Mouse (Mus musculus) small intestine, adult 2 months (tissue): ENCODE results near the gene Ap2a1. TPM values are rescaled to one million over a fixed set of nuclear protein-coding genes. Genes with fewer than 3 reads are reported as not detected.

Experiments
- H3K27ac ChIP-seq: fragments of 200-500 bp; 2 replicates; pipeline ENCODE4 v1.5.1; 2012; ENCODE audit warnings: low read depth, low read length, control low read depth, inconsistent platforms; ENCODE audit not compliant: insufficient read depth
- H3K27me3 ChIP-seq: fragments of 200-500 bp; 2 replicates; pipeline ENCODE4 v1.6.1; 2012; ENCODE audit warnings: mild to moderate bottlenecking, moderate library complexity, low read length, inconsistent platforms; ENCODE audit not compliant: control insufficient read depth, insufficient read depth
- H3K36me3 ChIP-seq: fragments of 200-500 bp; 2 replicates; pipeline ENCODE4 v1.6.1; 2012; ENCODE audit warnings: mild to moderate bottlenecking, low read length, control low read depth, inconsistent platforms; ENCODE audit not compliant: control insufficient read depth, insufficient read depth
- H3K4me1 ChIP-seq: fragments of 200-500 bp; 2 replicates; pipeline ENCODE4 v1.6.1; 2012; ENCODE audit warnings: low read length, inconsistent platforms, mixed read lengths; ENCODE audit not compliant: control insufficient read depth, insufficient read depth, insufficient read length
- H3K4me3 ChIP-seq: fragments of 200-500 bp; 2 replicates; pipeline ENCODE4 v1.5.1; 2012; ENCODE audit warnings: low read depth, mild to moderate bottlenecking, control low read depth, inconsistent platforms, low read length, moderate library complexity
- CTCF ChIP-seq: fragments of 200-500 bp; IDR thresholded peaks from 2 replicates; pipeline ENCODE4 v1.5.1; 2012; ENCODE audit warnings: low read depth, mild to moderate bottlenecking, control low read depth, inconsistent platforms, low read length, moderate library complexity, mixed read lengths; ENCODE audit not compliant: insufficient replicate concordance, insufficient read length; ENCODE audit errors: extremely low read depth
- POLR2A ChIP-seq: fragments of 200-500 bp; IDR thresholded peaks from 2 replicates; pipeline ENCODE4 v1.6.1; 2012; ENCODE audit warnings: low read depth, mild to moderate bottlenecking, control low read depth, inconsistent platforms, low read length, moderate library complexity
- WGBS: fragments of 180-500 bp; shearing (Covaris S2); methylation state at CpG from one replicate; pipeline ENCODE4 v1.1.7; 2018; 5-methylcytosine and 5-hydroxymethylcytosine counted together
- polyA plus RNA-seq: library from polyadenylated mRNA; depleted of rRNA; stranded (reverse); fragments of >200 nt; gene quantifications from 2 replicates; pipeline ENCODE4 v1.2.3, GENCODE M21; 2012

Gene Ap2a1
- polyA plus RNA-seq, 1 experiment = 85.2 TPM

DNA sequence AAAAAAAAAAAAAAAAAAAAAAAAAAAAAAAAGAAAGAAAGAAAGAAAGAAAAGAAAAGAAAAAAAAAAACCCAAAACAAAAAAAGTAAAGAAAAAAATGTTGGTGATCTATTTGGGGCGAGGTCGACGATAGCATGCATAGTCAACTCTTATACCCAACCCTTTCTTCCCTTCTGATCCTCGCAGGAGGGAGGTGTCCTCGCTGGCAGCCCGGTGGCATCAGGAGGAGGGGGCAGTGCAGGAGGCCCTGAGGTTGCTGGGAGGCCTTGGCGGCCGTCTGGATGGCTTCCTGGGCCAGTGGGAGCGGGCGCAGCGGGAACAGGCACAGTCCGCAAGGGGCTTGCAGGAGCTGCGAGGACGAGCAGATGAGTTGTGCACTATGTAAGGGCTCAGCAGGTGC lies 24.3 kb upstream of the Ap2a1 start:
- H3K27me3 ChIP-seq = no peaks in the 10 kb centered on the region
- no peak overlapping the region for H3K4me3 ChIP-seq
- no peaks in the 10 kb centered on the region for H3K36me3 ChIP-seq
- TF ChIP-seq CTCF = no peak
- WGBS = 78% methylated on average over 14 of the region's 14 CpGs
- no peaks in the 10 kb centered on the region for H3K4me1 ChIP-seq
- H3K27ac ChIP-seq = no peak overlapping the region

DNA sequence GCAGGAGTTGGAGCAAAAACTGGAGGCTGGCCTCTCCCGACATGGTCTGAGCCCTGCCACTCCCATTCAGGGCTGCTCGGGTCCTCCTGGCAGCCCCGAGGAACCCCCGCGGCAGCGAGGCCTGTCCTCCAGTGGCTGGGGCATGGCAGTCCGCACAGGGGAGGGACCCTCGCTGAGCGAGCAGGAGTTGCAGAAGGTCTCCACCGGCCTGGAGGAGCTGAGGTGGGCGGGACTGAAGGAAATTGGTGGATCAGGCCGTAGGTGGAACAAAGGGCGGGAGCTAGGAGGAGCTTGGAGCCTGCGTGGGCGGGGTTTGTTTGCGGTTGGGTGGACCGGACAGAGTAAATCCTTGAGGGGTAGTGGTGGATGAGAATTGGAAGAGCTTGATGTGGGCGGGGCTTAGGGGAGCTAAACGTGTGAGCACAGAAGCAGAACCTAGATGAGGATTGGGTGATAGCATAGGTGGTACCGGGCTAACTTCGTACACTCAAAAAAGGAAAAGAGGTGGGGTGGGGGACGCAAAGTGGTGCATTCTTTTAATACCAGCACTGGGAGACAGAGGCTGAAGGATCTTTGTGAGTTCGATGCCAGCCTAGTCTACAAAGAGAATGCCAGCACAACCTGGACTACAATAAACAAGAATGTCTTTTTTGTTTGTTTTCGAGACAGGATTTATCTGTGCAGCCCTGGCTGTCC lies 23.5 kb upstream of the Ap2a1 start:
- Histone ChIP-seq H3K36me3 (no peaks in the 10 kb centered on the region), H3K27me3 (no peaks in the 10 kb centered on the region), H3K27ac (peak overlapping the region; percentile 15; the same call in 1 of the 2 replicates), H3K4me1 (no peaks in the 10 kb centered on the region), H3K4me3 (peak overlapping the region; percentile 66)
- 5% methylated on average over 24 of the region's 24 CpGs for WGBS
- TF ChIP-seq POLR2A (no peak), CTCF (no peak)

GRCm38 (mm10) chr7:44951960-44952359 lies 22.7 kb upstream of the Ap2a1 start:
- TF ChIP-seq POLR2A (no peak), CTCF (no peak)
- Histone ChIP-seq H3K27me3 (no peaks in the 10 kb centered on the region), H3K4me3 (peak overlapping the region; percentile 66), H3K36me3 (no peaks in the 10 kb centered on the region), H3K4me1 (no peaks in the 10 kb centered on the region), H3K27ac (peak overlapping the region; percentile 15; the same call in 1 of the 2 replicates)
- WGBS = 1% methylated on average over 10 of the region's 10 CpGs

DNA sequence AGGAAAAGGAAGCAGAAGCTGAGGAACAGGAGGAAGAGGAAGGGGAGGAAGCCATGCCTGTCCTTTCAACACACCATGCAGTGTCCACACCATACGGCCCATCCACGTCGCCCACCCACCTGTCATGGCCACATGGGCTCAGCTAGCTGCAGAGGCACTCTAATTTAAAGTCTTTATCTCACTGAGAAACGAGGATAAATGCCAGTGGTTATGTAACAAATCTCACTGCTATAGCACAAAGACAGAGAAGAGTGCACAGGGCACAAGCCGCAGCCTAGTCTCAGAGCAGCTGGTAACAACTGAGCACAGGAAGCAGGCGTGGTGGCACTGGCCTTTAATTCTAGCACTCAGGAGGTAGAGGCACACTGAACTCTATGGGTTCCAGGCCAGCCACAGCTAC lies 20.6 kb upstream of the Ap2a1 start:
- TF ChIP-seq POLR2A = no peak
- no peak for TF ChIP-seq CTCF
- no peak overlapping the region for H3K4me3 ChIP-seq
- no peaks in the 10 kb centered on the region for H3K27me3 ChIP-seq
- no peaks in the 10 kb centered on the region for H3K36me3 ChIP-seq
- 50% methylated on average over 6 of the region's 6 CpGs for WGBS
- no peak overlapping the region for H3K27ac ChIP-seq
- H3K4me1 ChIP-seq = no peaks in the 10 kb centered on the region

GRCm38 (mm10) chr7:44942904-44943303 lies 13.6 kb upstream of the Ap2a1 start, which contains the start of gene Tsks:
TSS of gene Tsks (plus strand) at chr7:44943204.
- TF ChIP-seq POLR2A (no peak), CTCF (no peak)
- no peaks in the 10 kb centered on the region for H3K36me3 ChIP-seq
- WGBS = 81% methylated on average over 7 of the region's 7 CpGs
- no peak within 1 kb of the TSS for H3K27ac ChIP-seq
- H3K4me1 ChIP-seq = no peaks in the 10 kb centered on the region
- no peak within 1 kb of the TSS for H3K4me3 ChIP-seq
- H3K27me3 ChIP-seq = no peaks in the 10 kb centered on the region

GRCm38 (mm10) chr7:44938680-44939079 lies 9.4 kb upstream of the Ap2a1 start:
- no peaks in the 10 kb centered on the region for H3K36me3 ChIP-seq
- H3K27ac ChIP-seq = no peak overlapping the region
- no peaks in the 10 kb centered on the region for H3K4me1 ChIP-seq
- TF ChIP-seq POLR2A = no peak
- no peak for TF ChIP-seq CTCF
- H3K27me3 ChIP-seq = no peaks in the 10 kb centered on the region; the same call in 1 of the 2 replicates
- WGBS = 91% methylated on average over 4 of the region's 4 CpGs
- H3K4me3 ChIP-seq = no peak overlapping the region

- TF ChIP-seq POLR2A (no peak), CTCF (no peak)
- Histone ChIP-seq H3K27me3 (no peaks in the 10 kb centered on the region), H3K4me1 (peaks cover 8% of the 10 kb centered on the region; the same call in 1 of the 2 replicates), H3K4me3 (peak overlapping the region; percentile 92), H3K36me3 (peaks cover 9% of the 10 kb centered on the region), H3K27ac (no peak overlapping the region)
- 0% methylated on average over 1 of the region's 1 CpGs for WGBS
These were observed 726 bp downstream of the Ap2a1 start for GRCm38 (mm10) chr7:44928570-44928969.
